Mouse (Mus musculus) megakaryocyte, embryonic 14.5 days (primary cell): ENCODE results near the gene Rasgrf2.

ENCODE experiments used
- FLI1 ChIP-seq: IDR thresholded peaks from 2 replicates; pipeline ENCODE4 v1.6.1; 2012; ENCODE audit warnings: low read length, inconsistent platforms, mixed read lengths
- GATA1 ChIP-seq: IDR thresholded peaks from 3 replicates; pipeline ENCODE4 v1.6.1; 2012; ENCODE audit warnings: mixed read lengths, low read length, inconsistent platforms, borderline replicate concordance

- no peak for TF ChIP-seq GATA1
- no peak for TF ChIP-seq FLI1
Observed at GRCm38 (mm10) chr13:92148858-92149257, 17.4 kb upstream of the Rasgrf2 start.
